Mouse (Mus musculus): ENCODE data around the gene Gvin1. TPM values are rescaled to one million over a fixed set of nuclear protein-coding genes. Genes with fewer than 3 reads are reported as not detected.

Gene Gvin1
- total and polyA plus RNA-seq, 3 experiments, result 4.7 to 9.9 (median 9.0) TPM

GRCm38 (mm10) chr7:106248922-106249321 is 33.8 kb upstream of the Gvin1 start:
- no peak for DNase-seq (ENCODE audit: extremely low read depth)
- in situ Hi-C loops (cut with MboI; ENCODE audit: low pct_ligation_motif_present, low pct_unique_long_range_greater_than_20kb, low sequenced_read_pairs), result no loop called here
- Histone ChIP-seq H3K9me3 (replicated peaks; ENCODE audit: low read length) (no peaks in the 10 kb centered on the region), H3K36me3 (replicated peaks in 1 of 2; ENCODE audit: control insufficient read depth in 1 of 2, insufficient read depth in 1 of 2, low read length in 1 of 2) (no peaks in the 10 kb centered on the region), H3K79me2 (replicated peaks; ENCODE audit: control insufficient read depth, extremely low read depth, insufficient read depth, poor library complexity, severe bottlenecking) (no peaks in the 10 kb centered on the region), H3K4me1 (ENCODE audit: control insufficient read depth in 1 of 2, insufficient read depth in 2 of 2) (no peaks in the 10 kb centered on the region), H3K9ac (ENCODE audit: insufficient read depth, low read depth) (no peak overlapping the region), H3K4me3 (replicated peaks in 1 of 3; ENCODE audit: low read depth in 2 of 3, low read length in 2 of 3, poor library complexity in 1 of 3) (no peak overlapping the region), H3K27me3 (replicated peaks) (no peaks in the 10 kb centered on the region), H3K27ac (ENCODE audit: insufficient read depth, low read depth) (no peak overlapping the region), H3K4me2 (ENCODE audit: insufficient read depth, low read depth, poor library complexity, severe bottlenecking) (no peak overlapping the region)
- dilution Hi-C loops (cut with MboI; ENCODE audit: extremely low pct_ligation_motif_present, extremely low pct_unique_long_range_greater_than_20kb, low sequenced_read_pairs), result no loop called here
- TF ChIP-seq NELFE (IDR thresholded peaks at IDR 0.05; ENCODE audit: low read depth, low read length) (no peak), KAT2A (IDR thresholded peaks at IDR 0.05; ENCODE audit: insufficient replicate concordance, low read length) (no peak), IRF4 (IDR thresholded peaks at IDR 0.05; ENCODE audit: low read depth, low read length) (no peak), MYC (IDR thresholded peaks at IDR 0.05; ENCODE audit: low read depth, low read length) (no peak), SIN3A (IDR thresholded peaks at IDR 0.05; ENCODE audit: low read length) (no peak), POLR2AphosphoS2 (IDR thresholded peaks at IDR 0.05; ENCODE audit: low read depth, low read length) (no peak), HCFC1 (IDR thresholded peaks at IDR 0.05; ENCODE audit: low read depth, low read length) (no peak), BHLHE40 (IDR thresholded peaks at IDR 0.05; ENCODE audit: low read depth, low read length) (no peak), USF1 (IDR thresholded peaks at IDR 0.05; ENCODE audit: low read depth, low read length) (no peak)

- dilution Hi-C loops (cut with MboI; ENCODE audit: extremely low pct_ligation_motif_present, extremely low pct_unique_long_range_greater_than_20kb, low sequenced_read_pairs), result no loop called here
- in situ Hi-C loops (cut with MboI; ENCODE audit: low pct_ligation_motif_present, low pct_unique_long_range_greater_than_20kb, low sequenced_read_pairs), result no loop called here
- no peak overlapping the region for H3K27ac ChIP-seq (ENCODE audit: insufficient read depth, low read depth)
- H3K9me3 ChIP-seq (replicated peaks; ENCODE audit: low read length), result no peaks in the 10 kb centered on the region
- H3K79me2 ChIP-seq (replicated peaks; ENCODE audit: control insufficient read depth, extremely low read depth, insufficient read depth, poor library complexity, severe bottlenecking), result no peaks in the 10 kb centered on the region
- H3K4me1 ChIP-seq (ENCODE audit: control insufficient read depth in 1 of 2, insufficient read depth in 2 of 2), result no peaks in the 10 kb centered on the region
- no peak overlapping the region for H3K4me2 ChIP-seq (ENCODE audit: insufficient read depth, low read depth, poor library complexity, severe bottlenecking)
- no peaks in the 10 kb centered on the region for H3K36me3 ChIP-seq (replicated peaks in 1 of 2; ENCODE audit: control insufficient read depth in 1 of 2, insufficient read depth in 1 of 2, low read length in 1 of 2)
- no peaks in the 10 kb centered on the region for H3K27me3 ChIP-seq (replicated peaks)
- TF ChIP-seq CTCF (conservative IDR thresholded peaks at IDR 0.05 in 1 of 2, IDR thresholded peaks at IDR 0.05 in 1 of 2; ENCODE audit: low read depth in 2 of 2, low read length in 2 of 2) (no peak), POLR2A (IDR thresholded peaks at IDR 0.05; ENCODE audit: low read depth, low read length) (no peak), JUN (IDR thresholded peaks at IDR 0.05; ENCODE audit: insufficient read depth, low read depth, low read length) (no peak), JUND (conservative IDR thresholded peaks at IDR 0.05; ENCODE audit: low read depth, low read length) (no peak), ETS1 (conservative IDR thresholded peaks at IDR 0.05; ENCODE audit: low read depth, low read length) (no peak), NELFE (IDR thresholded peaks at IDR 0.05; ENCODE audit: low read depth, low read length) (no peak), TCF12 (IDR thresholded peaks at IDR 0.05; ENCODE audit: low read depth, low read length) (no peak), MXI1 (IDR thresholded peaks at IDR 0.05; ENCODE audit: low read depth, low read length) (no peak), NRF1 (IDR thresholded peaks at IDR 0.05; ENCODE audit: low read depth, low read length) (no peak), PAX5 (IDR thresholded peaks at IDR 0.05; ENCODE audit: low read length) (no peak), E2F4 (IDR thresholded peaks at IDR 0.05; ENCODE audit: insufficient replicate concordance, low read depth, low read length) (no peak), ZC3H11A (IDR thresholded peaks at IDR 0.05; ENCODE audit: low read depth, low read length) (no peak), RCOR1 (conservative IDR thresholded peaks at IDR 0.05; ENCODE audit: low read depth, low read length) (no peak), HCFC1 (IDR thresholded peaks at IDR 0.05; ENCODE audit: low read depth, low read length) (no peak)
- no peak overlapping the region for H3K9ac ChIP-seq (ENCODE audit: insufficient read depth, low read depth)
- no peak for DNase-seq (ENCODE audit: extremely low read depth)
- no peak overlapping the region for H3K4me3 ChIP-seq (replicated peaks in 1 of 3; ENCODE audit: low read depth in 2 of 3, low read length in 2 of 3, poor library complexity in 1 of 3)
These were observed 33.1 kb upstream of the Gvin1 start for GRCm38 (mm10) chr7:106248245-106248644.
